Mouse (Mus musculus): ENCODE data around the gene Fbxo9. TPM values are rescaled to one million over a fixed set of nuclear protein-coding genes. Genes with fewer than 3 reads are reported as not detected.

The Fbxo9 gene
- total and polyA plus RNA-seq, 3 experiments = 35.2 to 128 (median 110) TPM

GRCm38 (mm10) chr9:78106821-78107220, 2.0 kb downstream of the Fbxo9 start:
- TF ChIP-seq TAL1 (conservative IDR thresholded peaks at IDR 0.05; ENCODE audit: low read depth, low read length) (no peak), GATA2 (IDR thresholded peaks at IDR 0.05; ENCODE audit: borderline replicate concordance, low read depth, low read length) (no peak), CTCF (IDR thresholded peaks at IDR 0.05; ENCODE audit: low read depth, low read length) (no peak), GATA1 (IDR thresholded peaks at IDR 0.05; ENCODE audit: borderline replicate concordance, low read length) (no peak), POLR2AphosphoS5 (IDR thresholded peaks at IDR 0.05; ENCODE audit: insufficient replicate concordance, low read depth, low read length) (no peak)
- Histone ChIP-seq H3K4me3 (ENCODE audit: low read depth, low read length) (peak overlapping the region; percentile 96), H3K36me3 (replicated peaks) (peaks cover 28% of the 10 kb centered on the region), H3K4me1 (ENCODE audit: insufficient read depth, low read depth, low read length) (peaks cover 59% of the 10 kb centered on the region), H3K27me3 (ENCODE audit: insufficient read depth, low read length) (no peaks in the 10 kb centered on the region), H3K9me3 (replicated peaks) (no peaks in the 10 kb centered on the region)
- ATAC-seq (ENCODE audit: extremely low read depth, insufficient number of reproducible peaks, low FRiP score, poor library complexity, severe bottlenecking) = no peak
- DNase-seq (ENCODE audit: low spot score) = no peak

DNA sequence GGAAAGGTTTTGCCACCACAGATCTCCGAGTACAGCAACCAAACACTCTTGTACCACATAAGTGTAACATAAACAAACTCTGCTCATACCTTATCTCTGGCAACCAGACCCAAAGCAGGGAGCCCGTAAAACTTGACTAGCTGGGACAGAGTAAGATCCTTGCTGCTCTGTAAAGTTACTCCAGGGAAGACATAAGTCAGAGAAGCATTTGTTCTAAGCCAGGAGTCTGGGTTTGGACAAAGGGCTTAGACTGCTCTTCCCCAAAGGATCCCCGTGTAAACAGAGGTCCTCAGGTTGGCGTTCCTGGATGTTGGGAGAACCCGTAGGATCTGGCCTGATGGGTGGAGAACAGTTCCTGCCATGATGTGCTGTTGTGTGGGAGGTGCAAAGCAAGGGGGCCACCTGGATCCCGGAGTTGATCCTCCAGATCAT, 3.3 kb downstream of the Fbxo9 start:
- Histone ChIP-seq H3K36me3 (replicated peaks) (peaks cover 37% of the 10 kb centered on the region), H3K4me3 (ENCODE audit: low read depth, low read length) (peak overlapping the region; percentile 64; the same call in 1 of the 2 replicates), H3K4me1 (ENCODE audit: insufficient read depth, low read depth, low read length) (peaks cover 59% of the 10 kb centered on the region), H3K27me3 (ENCODE audit: insufficient read depth, low read length) (no peaks in the 10 kb centered on the region), H3K9me3 (replicated peaks) (no peaks in the 10 kb centered on the region)
- TF ChIP-seq TAL1 (conservative IDR thresholded peaks at IDR 0.05; ENCODE audit: low read depth, low read length) = peak; percentile 79
- no peak for TF ChIP-seq GATA2 (IDR thresholded peaks at IDR 0.05; ENCODE audit: borderline replicate concordance, low read depth, low read length)
- ATAC-seq (ENCODE audit: extremely low read depth, insufficient number of reproducible peaks, low FRiP score, poor library complexity, severe bottlenecking) (peak; percentile 62), DNase-seq (ENCODE audit: low spot score) (peak; percentile 52)

DNA sequence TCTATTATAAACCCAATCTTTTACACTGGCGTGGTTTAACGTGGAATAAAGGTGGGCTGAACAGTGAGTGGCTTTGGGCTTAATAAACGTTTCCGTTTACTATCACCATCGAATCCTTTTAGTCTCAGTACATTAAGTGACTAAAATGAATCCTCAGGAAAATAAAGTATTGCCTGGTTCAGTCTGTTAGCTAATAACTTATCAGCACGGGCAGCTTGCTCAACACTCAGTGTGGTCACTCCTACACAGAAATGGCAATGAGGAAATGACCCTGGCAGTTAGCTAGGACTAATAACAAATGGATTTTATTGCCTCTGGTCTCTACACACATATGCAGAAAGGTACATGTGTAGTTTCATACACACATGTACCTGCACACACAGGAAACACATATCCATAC, 3.9 kb downstream of the Fbxo9 start:
- TF ChIP-seq TAL1 (conservative IDR thresholded peaks at IDR 0.05; ENCODE audit: low read depth, low read length) (peak; percentile 53), POLR2AphosphoS5 (IDR thresholded peaks at IDR 0.05; ENCODE audit: insufficient replicate concordance, low read depth, low read length) (no peak)
- Histone ChIP-seq H3K9me3 (replicated peaks) (no peaks in the 10 kb centered on the region), H3K27me3 (ENCODE audit: insufficient read depth, low read length) (no peaks in the 10 kb centered on the region), H3K36me3 (replicated peaks) (peaks cover 43% of the 10 kb centered on the region), H3K4me1 (ENCODE audit: insufficient read depth, low read depth, low read length) (peaks cover 55% of the 10 kb centered on the region), H3K4me3 (ENCODE audit: low read depth, low read length) (peak overlapping the region; percentile 45; the same call in 1 of the 2 replicates)
- DNase-seq (ENCODE audit: low spot score) (peak; percentile 26), ATAC-seq (ENCODE audit: extremely low read depth, insufficient number of reproducible peaks, low FRiP score, poor library complexity, severe bottlenecking) (peak; percentile 41)

DNA sequence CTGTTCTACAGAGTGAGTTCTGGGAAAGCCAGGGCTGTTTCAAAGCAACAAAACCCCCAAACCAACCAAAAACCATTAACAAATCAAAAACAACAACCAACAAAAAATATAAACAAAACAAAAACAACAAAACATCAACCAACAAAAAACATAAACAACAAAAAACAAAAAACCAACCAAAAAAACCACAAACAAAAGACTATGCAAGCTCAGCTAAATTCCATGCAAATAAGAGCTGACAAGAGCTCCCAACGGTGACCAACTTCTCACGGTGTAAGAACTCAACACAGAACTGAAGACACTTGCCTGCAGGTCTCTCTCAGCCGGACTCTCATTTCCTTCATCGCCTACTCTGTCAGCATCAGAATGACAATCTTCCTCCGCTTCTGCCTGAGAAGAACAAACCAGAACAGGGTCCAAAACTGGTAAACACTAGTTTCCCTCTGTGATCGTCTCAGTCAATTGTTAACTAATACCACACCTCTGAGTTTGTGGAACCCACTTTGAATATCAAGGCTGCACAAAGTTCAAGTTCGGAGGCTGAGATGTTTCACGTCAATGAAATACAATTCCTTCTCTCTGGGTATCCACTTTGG, 4.8 kb downstream of the Fbxo9 start:
- no peak for ATAC-seq (ENCODE audit: extremely low read depth, insufficient number of reproducible peaks, low FRiP score, poor library complexity, severe bottlenecking)
- TF ChIP-seq GATA1 (IDR thresholded peaks at IDR 0.05; ENCODE audit: borderline replicate concordance, low read length) (no peak), CTCF (IDR thresholded peaks at IDR 0.05; ENCODE audit: low read depth, low read length) (no peak), POLR2AphosphoS5 (IDR thresholded peaks at IDR 0.05; ENCODE audit: insufficient replicate concordance, low read depth, low read length) (no peak), TAL1 (conservative IDR thresholded peaks at IDR 0.05; ENCODE audit: low read depth, low read length) (no peak), GATA2 (IDR thresholded peaks at IDR 0.05; ENCODE audit: borderline replicate concordance, low read depth, low read length) (no peak)
- no peaks in the 10 kb centered on the region for H3K27me3 ChIP-seq (ENCODE audit: insufficient read depth, low read length)
- H3K36me3 ChIP-seq (replicated peaks) = peaks cover 50% of the 10 kb centered on the region
- peaks cover 50% of the 10 kb centered on the region for H3K4me1 ChIP-seq (ENCODE audit: insufficient read depth, low read depth, low read length)
- no peaks in the 10 kb centered on the region for H3K9me3 ChIP-seq (replicated peaks)
- DNase-seq (ENCODE audit: low spot score) = no peak
- H3K4me3 ChIP-seq (ENCODE audit: low read depth, low read length) = peak overlapping the region; percentile 45; the same call in 1 of the 2 replicates

- Histone ChIP-seq H3K9me3 (replicated peaks) (peaks cover 9% of the 10 kb centered on the region; the same call in 1 of the 2 replicates), H3K27me3 (ENCODE audit: insufficient read depth, low read length) (no peaks in the 10 kb centered on the region), H3K4me1 (ENCODE audit: insufficient read depth, low read depth, low read length) (peaks cover 43% of the 10 kb centered on the region), H3K4me3 (ENCODE audit: low read depth, low read length) (no peak overlapping the region), H3K36me3 (replicated peaks) (peaks cover 71% of the 10 kb centered on the region)
- no peak for DNase-seq (ENCODE audit: low spot score)
- TF ChIP-seq CTCF (IDR thresholded peaks at IDR 0.05; ENCODE audit: low read depth, low read length) = no peak
- no peak for TF ChIP-seq GATA2 (IDR thresholded peaks at IDR 0.05; ENCODE audit: borderline replicate concordance, low read depth, low read length)
- no peak for TF ChIP-seq POLR2AphosphoS5 (IDR thresholded peaks at IDR 0.05; ENCODE audit: insufficient replicate concordance, low read depth, low read length)
- TF ChIP-seq TAL1 (conservative IDR thresholded peaks at IDR 0.05; ENCODE audit: low read depth, low read length) = no peak
- TF ChIP-seq GATA1 (IDR thresholded peaks at IDR 0.05; ENCODE audit: borderline replicate concordance, low read length) = no peak
- no peak for ATAC-seq (ENCODE audit: extremely low read depth, insufficient number of reproducible peaks, low FRiP score, poor library complexity, severe bottlenecking)
Observed at GRCm38 (mm10) chr9:78101431-78101830, 7.4 kb downstream of the Fbxo9 start.

DNA sequence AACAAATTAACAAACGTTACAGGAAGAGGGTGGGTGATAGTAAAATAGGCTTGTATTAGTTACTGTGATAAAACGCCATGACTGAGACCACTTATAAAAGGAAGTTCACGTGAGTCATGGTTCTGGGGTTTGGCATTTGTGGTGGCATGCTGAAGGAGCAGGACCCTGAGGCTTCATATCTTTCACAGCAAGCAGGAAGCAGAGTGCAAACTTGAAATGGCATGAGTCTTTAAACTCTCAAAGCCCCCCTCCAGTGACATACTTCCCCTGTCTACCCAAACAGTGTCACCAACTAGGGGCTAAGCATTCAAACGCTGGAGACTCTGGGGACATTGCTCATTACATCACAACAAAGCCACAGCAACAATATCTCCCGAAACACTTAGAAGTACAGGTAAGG, 7.9 kb downstream of the Fbxo9 start:
- ATAC-seq (ENCODE audit: extremely low read depth, insufficient number of reproducible peaks, low FRiP score, poor library complexity, severe bottlenecking) (no peak), DNase-seq (ENCODE audit: low spot score) (no peak)
- H3K4me3 ChIP-seq (ENCODE audit: low read depth, low read length) = no peak overlapping the region
- TF ChIP-seq GATA1 (IDR thresholded peaks at IDR 0.05; ENCODE audit: borderline replicate concordance, low read length) (no peak), CTCF (IDR thresholded peaks at IDR 0.05; ENCODE audit: low read depth, low read length) (no peak), TAL1 (conservative IDR thresholded peaks at IDR 0.05; ENCODE audit: low read depth, low read length) (no peak), GATA2 (IDR thresholded peaks at IDR 0.05; ENCODE audit: borderline replicate concordance, low read depth, low read length) (no peak), POLR2AphosphoS5 (IDR thresholded peaks at IDR 0.05; ENCODE audit: insufficient replicate concordance, low read depth, low read length) (no peak)
- H3K27me3 ChIP-seq (ENCODE audit: insufficient read depth, low read length) = no peaks in the 10 kb centered on the region
- H3K36me3 ChIP-seq (replicated peaks) = peaks cover 71% of the 10 kb centered on the region
- H3K9me3 ChIP-seq (replicated peaks) = peaks cover 9% of the 10 kb centered on the region; the same call in 1 of the 2 replicates
- H3K4me1 ChIP-seq (ENCODE audit: insufficient read depth, low read depth, low read length) = peaks cover 38% of the 10 kb centered on the region
